Mouse (Mus musculus): ENCODE measurements around the gene Rftn1.

GRCm38 (mm10) chr17:49968467-49969207, 221.8 kb downstream of the Rftn1 start:
- TF ChIP-seq CTCF (IDR thresholded peaks at IDR 0.05; ENCODE audit: low read depth, low read length): no peak
- no peak for TF ChIP-seq POLR2A (IDR thresholded peaks at IDR 0.05; ENCODE audit: extremely low read depth, insufficient read depth, low read length)
